Mouse (Mus musculus): ENCODE measurements around the gene Gm9508.

- TF ChIP-seq CTCF (IDR thresholded peaks at IDR 0.05; ENCODE audit: insufficient read depth, low read depth, low read length), result no peak
- TF ChIP-seq POLR2A (IDR thresholded peaks at IDR 0.05; ENCODE audit: insufficient read depth, low read depth, low read length), result no peak
These were observed 29.2 kb upstream of the Gm9508 start, which contains the start of gene Gm10100 for GRCm38 (mm10) chr10:77726186-77726585.

Measured in olfactory bulb, adult 2 months (tissue).